Mouse (Mus musculus): ENCODE measurements around the gene Glod4. TPM values are rescaled to one million over a fixed set of nuclear protein-coding genes. Genes with fewer than 3 reads are reported as not detected.
A peak's percentile ranks its signal among the peaks of the same experiment; 100 is the strongest.

Glod4 gene
- total and polyA plus RNA-seq, 3 experiments: 121 to 190 (median 161) TPM

- no peak overlapping the region for H3K9ac ChIP-seq (ENCODE audit: insufficient read depth, low read depth)
- no peaks in the 10 kb centered on the region for H3K79me2 ChIP-seq (replicated peaks; ENCODE audit: control insufficient read depth, extremely low read depth, insufficient read depth, poor library complexity, severe bottlenecking)
- dilution Hi-C loops (cut with MboI; ENCODE audit: extremely low pct_ligation_motif_present, extremely low pct_unique_long_range_greater_than_20kb, low sequenced_read_pairs): no loop called here
- no peak for TF ChIP-seq MAFK (IDR thresholded peaks at IDR 0.05; ENCODE audit: insufficient replicate concordance, low read length)
- no peak for TF ChIP-seq RCOR1 (conservative IDR thresholded peaks at IDR 0.05; ENCODE audit: low read depth, low read length)
- no peak for TF ChIP-seq CTCF (conservative IDR thresholded peaks at IDR 0.05 in 1 of 2, IDR thresholded peaks at IDR 0.05 in 1 of 2; ENCODE audit: low read depth in 2 of 2, low read length in 2 of 2)
- TF ChIP-seq E2F4 (IDR thresholded peaks at IDR 0.05; ENCODE audit: insufficient replicate concordance, low read depth, low read length): no peak
- no peak for TF ChIP-seq MAZ (IDR thresholded peaks at IDR 0.05; ENCODE audit: low read depth, low read length)
- TF ChIP-seq ZKSCAN1 (IDR thresholded peaks at IDR 0.05; ENCODE audit: borderline replicate concordance, low read depth, low read length): no peak
- no peak for TF ChIP-seq NELFE (IDR thresholded peaks at IDR 0.05; ENCODE audit: low read depth, low read length)
- no peak for TF ChIP-seq CHD1 (IDR thresholded peaks at IDR 0.05; ENCODE audit: low read depth, low read length)
- no peak for TF ChIP-seq HCFC1 (IDR thresholded peaks at IDR 0.05; ENCODE audit: low read depth, low read length)
- no peak for TF ChIP-seq ZC3H11A (IDR thresholded peaks at IDR 0.05; ENCODE audit: low read depth, low read length)
- TF ChIP-seq ZNF384 (IDR thresholded peaks at IDR 0.05; ENCODE audit: low read depth, low read length): no peak
- no peak for TF ChIP-seq ZMIZ1 (IDR thresholded peaks at IDR 0.05; ENCODE audit: low read depth, low read length)
- no peak for TF ChIP-seq IRF4 (IDR thresholded peaks at IDR 0.05; ENCODE audit: low read depth, low read length)
- no peak for TF ChIP-seq ETS1 (conservative IDR thresholded peaks at IDR 0.05; ENCODE audit: low read depth, low read length)
- no peak for TF ChIP-seq TBP (conservative IDR thresholded peaks at IDR 0.05; ENCODE audit: low read depth, low read length)
- no peak for TF ChIP-seq POLR2AphosphoS2 (IDR thresholded peaks at IDR 0.05; ENCODE audit: low read depth, low read length)
- TF ChIP-seq POLR2A (IDR thresholded peaks at IDR 0.05; ENCODE audit: low read depth, low read length): no peak
- TF ChIP-seq MXI1 (IDR thresholded peaks at IDR 0.05; ENCODE audit: low read depth, low read length): no peak
- TF ChIP-seq MEF2A (IDR thresholded peaks at IDR 0.05; ENCODE audit: borderline replicate concordance, low read depth, low read length): no peak
- TF ChIP-seq JUND (conservative IDR thresholded peaks at IDR 0.05; ENCODE audit: low read depth, low read length): no peak
- no peak for DNase-seq (ENCODE audit: extremely low read depth)
- H3K4me2 ChIP-seq (ENCODE audit: insufficient read depth, low read depth, poor library complexity, severe bottlenecking): no peak overlapping the region
- H3K9me3 ChIP-seq (replicated peaks; ENCODE audit: low read length): peaks cover 3% of the 10 kb centered on the region
- no peak overlapping the region for H3K4me3 ChIP-seq (replicated peaks in 1 of 3; ENCODE audit: low read depth in 2 of 3, low read length in 2 of 3, poor library complexity in 1 of 3)
- no peaks in the 10 kb centered on the region for H3K36me3 ChIP-seq (replicated peaks in 1 of 2; ENCODE audit: control insufficient read depth in 1 of 2, insufficient read depth in 1 of 2, low read length in 1 of 2)
- H3K27me3 ChIP-seq (replicated peaks): no peaks in the 10 kb centered on the region
- no peaks in the 10 kb centered on the region for H3K4me1 ChIP-seq (ENCODE audit: control insufficient read depth in 1 of 2, insufficient read depth in 2 of 2)
- in situ Hi-C loops (cut with MboI; ENCODE audit: low pct_ligation_motif_present, low pct_unique_long_range_greater_than_20kb, low sequenced_read_pairs): no loop called here
- H3K27ac ChIP-seq (ENCODE audit: insufficient read depth, low read depth): no peak overlapping the region
Observed at GRCm38 (mm10) chr11:76278960-76279852, 35.7 kb upstream of the Glod4 start.

- peaks cover 0 to 20% of the 10 kb centered on the region in 2 experiments for H3K36me3 ChIP-seq (replicated peaks in 1 of 2; ENCODE audit: control insufficient read depth in 1 of 2, insufficient read depth in 1 of 2, low read length in 1 of 2)
- in situ Hi-C loops (cut with MboI; ENCODE audit: low pct_ligation_motif_present, low pct_unique_long_range_greater_than_20kb, low sequenced_read_pairs) (no loop called here), dilution Hi-C loops (cut with MboI; ENCODE audit: extremely low pct_ligation_motif_present, extremely low pct_unique_long_range_greater_than_20kb, low sequenced_read_pairs) (no loop called here)
- H3K9me3 ChIP-seq (replicated peaks; ENCODE audit: low read length): no peaks in the 10 kb centered on the region
- no peak overlapping the region for H3K9ac ChIP-seq (ENCODE audit: insufficient read depth, low read depth)
- no peaks in the 10 kb centered on the region for H3K79me2 ChIP-seq (replicated peaks; ENCODE audit: control insufficient read depth, extremely low read depth, insufficient read depth, poor library complexity, severe bottlenecking)
- TF ChIP-seq CTCF (conservative IDR thresholded peaks at IDR 0.05 in 1 of 2, IDR thresholded peaks at IDR 0.05 in 1 of 2; ENCODE audit: low read depth in 2 of 2, low read length in 2 of 2) (peak in 1 of 2 experiments; percentile 50; a peak in 2 of 4 replicates), SMC3 (IDR thresholded peaks at IDR 0.05; ENCODE audit: low read depth, low read length) (peak; percentile 46), ZNF384 (IDR thresholded peaks at IDR 0.05; ENCODE audit: low read depth, low read length) (no peak), ZC3H11A (IDR thresholded peaks at IDR 0.05; ENCODE audit: low read depth, low read length) (no peak), NRF1 (IDR thresholded peaks at IDR 0.05; ENCODE audit: low read depth, low read length) (no peak)
- H3K4me2 ChIP-seq (ENCODE audit: insufficient read depth, low read depth, poor library complexity, severe bottlenecking): no peak overlapping the region
- no peaks in the 10 kb centered on the region for H3K27me3 ChIP-seq (replicated peaks)
- H3K27ac ChIP-seq (ENCODE audit: insufficient read depth, low read depth): no peak overlapping the region
- no peak overlapping the region for H3K4me3 ChIP-seq (replicated peaks in 1 of 3; ENCODE audit: low read depth in 2 of 3, low read length in 2 of 3, poor library complexity in 1 of 3)
- peaks cover 8 to 9% of the 10 kb centered on the region in 2 experiments for H3K4me1 ChIP-seq (ENCODE audit: control insufficient read depth in 1 of 2, insufficient read depth in 2 of 2)
- no peak for DNase-seq (ENCODE audit: extremely low read depth)
Observed at GRCm38 (mm10) chr11:76272440-76272839, 28.9 kb upstream of the Glod4 start.

All from CH12.LX (cell line).